Mouse (Mus musculus) cortical plate, adult 2 months (tissue): ENCODE results near the gene Dazap2.

Source experiments
- CTCF ChIP-seq: fragments of 200-500 bp; IDR thresholded peaks from 2 replicates; pipeline ENCODE4 v1.5.1; 2011; ENCODE audit warnings: mild to moderate bottlenecking, control low read depth, low read length; ENCODE audit not compliant: insufficient read depth; ENCODE audit errors: extremely low read depth
- POLR2A ChIP-seq: fragments of 200-500 bp; IDR thresholded peaks from 2 replicates; pipeline ENCODE4 v1.6.1; 2011; ENCODE audit warnings: mild to moderate bottlenecking, low read length, control low read depth; ENCODE audit not compliant: insufficient read depth; ENCODE audit errors: extremely low read depth

DNA sequence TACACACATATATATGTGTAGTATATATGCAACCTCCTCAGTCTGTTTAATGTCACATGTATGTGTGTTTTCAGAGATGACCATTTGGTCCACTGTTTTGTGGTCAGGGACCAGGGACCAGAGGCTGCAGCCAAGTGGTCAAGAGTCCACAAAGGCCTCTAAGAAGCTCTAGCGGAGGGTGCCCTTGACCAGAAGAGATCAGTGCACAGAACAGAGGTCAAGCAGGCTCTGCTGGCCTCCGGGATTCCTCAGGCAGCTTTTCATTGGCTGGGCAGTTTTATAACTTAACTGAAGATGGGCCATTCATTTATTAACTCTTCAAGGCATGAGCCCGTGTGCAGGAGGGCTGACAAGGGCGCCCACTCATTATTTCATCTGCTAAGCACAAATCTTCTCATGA, 28.0 kb upstream of the Dazap2 start:
- no peak for TF ChIP-seq CTCF
- no peak for TF ChIP-seq POLR2A
